Mouse (Mus musculus) embryonic stem cell, embryonic (primary cell): ENCODE measurements around the gene Birc2.

Experiments
- CTCF ChIA-PET, 4 experiments: fragments of 300-600 bp in 2 of 4; fragments of 350-600 bp in 2 of 4; sonication (Branson Sonifier 250); formaldehyde crosslinking; loops; one replicate each; lab custom pipeline; 2022; ENCODE audit warnings: inconsistent platforms in 2 of 4; lab: Charles Lee
- POLR2A ChIA-PET, 4 experiments: fragments of 300-600 bp in 2 of 4; fragments of 350-600 bp in 2 of 4; sonication (Branson Sonifier 250); formaldehyde crosslinking; loops; one replicate each; lab custom pipeline; 2022; ENCODE audit warnings: antibody characterized with exemption in 4 of 4, inconsistent platforms in 1 of 4; lab: Charles Lee

Birc2 gene

DNA sequence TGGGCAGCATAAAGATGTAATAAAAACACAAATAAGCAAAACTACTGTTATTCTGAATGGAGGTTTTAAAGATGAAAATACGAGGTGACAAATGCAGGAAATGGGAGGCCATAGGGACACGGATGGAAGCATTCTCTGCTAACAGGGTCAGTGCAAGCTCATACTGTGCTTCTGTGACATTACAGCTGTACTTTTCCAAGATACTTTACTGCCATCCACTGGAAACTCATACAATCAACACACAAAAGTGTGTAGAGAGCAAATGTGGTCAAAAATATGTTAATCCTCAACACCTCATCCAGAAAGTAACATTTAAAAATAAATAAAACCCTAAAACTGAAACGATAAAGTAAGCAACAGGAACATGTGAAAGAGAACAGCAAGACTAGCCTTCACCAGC lies 14.1 kb downstream of the Birc2 start:
- POLR2A ChIA-PET = interaction anchor here in 3 of 4 experiments (0.7 to 4.7 kb wide), 7 partner anchors 9 to 96 kb away, joined by 3 to 23 read pairs (median 5); partner anchors contain the start of genes Birc2 (in 2 of the 3) and Tmem123 (in 1 of the 3)
- CTCF ChIA-PET = interaction anchor here in 1 of 4 experiments (0.9 kb wide), 1 partner anchor 203 kb away, joined by 4 read pairs; no protein-coding TSS in a partner anchor

- ChIA-PET CTCF (no interaction called here), POLR2A (interaction anchor here in 2 of 4 experiments (0.7 to 2.3 kb wide), 4 partner anchors 9 to 32 kb away, joined by 3 to 11 read pairs (median 6); partner anchors contain the start of gene Birc2 (in 1 of the 2))
Measured at GRCm38 (mm10) chr9:7805101-7805506, 31.8 kb downstream of the Birc2 start.

DNA sequence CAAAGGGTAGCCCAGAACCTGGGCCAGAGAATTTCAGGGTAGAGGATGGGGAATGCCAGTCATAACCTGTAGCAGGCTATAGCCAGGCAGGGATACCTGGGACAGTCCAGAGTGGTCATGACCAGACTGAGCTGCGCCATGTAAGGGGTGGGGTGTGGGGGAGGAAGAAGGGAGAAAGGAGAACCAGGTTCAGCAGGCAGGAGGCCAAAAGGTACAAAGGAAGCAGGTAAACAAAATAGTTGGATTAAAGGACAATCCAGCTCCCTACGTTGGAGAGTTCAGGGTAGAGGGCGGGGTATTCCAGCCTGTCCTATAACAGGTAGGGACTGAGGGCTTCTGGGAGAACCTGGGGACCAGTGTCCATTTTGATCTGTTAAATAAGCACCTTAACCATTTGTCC lies 38.3 kb downstream of the Birc2 start:
- ChIA-PET POLR2A (interaction anchor here in 3 of 4 experiments (0.9 to 1.9 kb wide), 5 partner anchors 8 to 38 kb away, joined by 3 to 14 read pairs (median 4); partner anchors contain the start of genes Birc2 (in 1 of the 3) and Tmem123 (in 1 of the 3)), CTCF (no interaction called here)

- ChIA-PET POLR2A (interaction anchor here in 3 of 4 experiments (0.9 to 2.9 kb wide), 7 partner anchors 8 to 40 kb away, joined by 3 to 14 read pairs (median 4); partner anchors contain the start of gene Birc2 (in 2 of the 3)), CTCF (no interaction called here)
Measured at GRCm38 (mm10) chr9:7797542-7797941, 39.3 kb downstream of the Birc2 start.

GRCm38 (mm10) chr9:7796129-7796864 lies 40.6 kb downstream of the Birc2 start:
- ChIA-PET CTCF (interaction anchor here in 3 of 4 experiments (0.5 to 2.1 kb wide), 3 partner anchors 27 to 82 kb away, joined by 3 to 5 read pairs (median 5); no protein-coding TSS in a partner anchor), POLR2A (interaction anchor here (0.5 to 2.9 kb wide), 23 partner anchors 9 to 239 kb away, joined by 3 to 11 read pairs (median 4); partner anchors contain the start of genes Tmem123 (in 2 of the 4) and Birc2 (in 1 of the 4))

GRCm38 (mm10) chr9:7795581-7795980 lies 41.3 kb downstream of the Birc2 start:
- POLR2A ChIA-PET = interaction anchor here (0.5 to 2.9 kb wide), 25 partner anchors 9 to 240 kb away, joined by 3 to 11 read pairs (median 4); partner anchors contain the start of genes Birc2 (in 3 of the 4) and Tmem123 (in 2 of the 4)

DNA sequence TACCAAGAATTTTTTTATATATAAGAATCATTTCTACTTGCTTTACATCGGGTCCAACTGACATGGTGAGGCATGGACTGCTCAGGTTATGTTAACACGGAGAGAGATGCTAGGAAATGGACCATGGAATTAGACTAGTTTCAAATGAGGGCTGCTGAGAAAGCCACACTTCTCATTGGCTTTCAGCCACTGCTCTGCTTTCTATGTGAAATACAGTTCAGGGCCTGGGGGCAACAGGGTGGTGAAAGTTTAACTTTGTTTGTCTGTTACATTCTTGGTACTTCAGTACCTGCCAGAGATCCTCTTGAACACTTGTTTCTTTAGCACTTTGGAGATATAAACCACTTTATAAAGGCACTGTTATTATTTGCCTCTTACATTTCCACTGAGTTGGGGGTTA lies 43.3 kb downstream of the Birc2 start:
- ChIA-PET CTCF (no interaction called here), POLR2A (interaction anchor here in 2 of 4 experiments (1.4 to 1.9 kb wide), 3 partner anchors 9 to 44 kb away, joined by 4 to 8 read pairs (median 6); partner anchors contain the start of gene Birc2 (in 1 of the 2))

More at GRCm38 (mm10) chr9:7795581-7795980, 41.3 kb downstream of the Birc2 start:
- CTCF ChIA-PET = interaction anchor here in 2 of 4 experiments (0.7 to 2.1 kb wide), 2 partner anchors 60 to 83 kb away, joined by 3 to 5 read pairs; no protein-coding TSS in a partner anchor

DNA sequence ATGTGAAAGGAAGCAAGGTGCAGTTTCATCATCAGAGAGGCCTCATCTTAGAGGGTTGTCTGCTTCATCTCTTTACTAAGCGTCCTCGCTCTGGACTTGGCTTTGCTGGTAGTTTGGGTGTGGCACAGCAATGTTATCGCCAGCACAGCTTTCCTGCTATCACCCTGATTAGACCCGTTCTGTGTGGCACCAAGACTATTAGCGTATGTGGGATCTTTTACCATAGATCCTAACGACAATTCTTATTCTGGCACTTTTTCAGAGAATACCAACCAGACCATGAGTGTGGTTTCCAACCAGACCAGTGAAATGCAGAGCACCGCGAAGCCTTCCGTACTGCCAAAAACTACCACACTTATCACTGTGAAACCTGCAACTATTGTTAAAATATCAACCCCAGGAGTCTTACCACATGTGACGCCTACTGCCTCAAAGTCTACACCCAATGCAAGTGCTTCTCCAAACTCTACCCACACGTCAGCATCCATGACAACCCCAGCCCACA lies 46.2 kb downstream of the Birc2 start:
- POLR2A ChIA-PET = interaction anchor here in 1 of 4 experiments (0.8 to 1.2 kb wide), 2 partner anchors 27 to 46 kb away, joined by 3 to 4 read pairs; partner anchors contain the start of genes Birc2 and Tmem123
- CTCF ChIA-PET = no interaction called here

DNA sequence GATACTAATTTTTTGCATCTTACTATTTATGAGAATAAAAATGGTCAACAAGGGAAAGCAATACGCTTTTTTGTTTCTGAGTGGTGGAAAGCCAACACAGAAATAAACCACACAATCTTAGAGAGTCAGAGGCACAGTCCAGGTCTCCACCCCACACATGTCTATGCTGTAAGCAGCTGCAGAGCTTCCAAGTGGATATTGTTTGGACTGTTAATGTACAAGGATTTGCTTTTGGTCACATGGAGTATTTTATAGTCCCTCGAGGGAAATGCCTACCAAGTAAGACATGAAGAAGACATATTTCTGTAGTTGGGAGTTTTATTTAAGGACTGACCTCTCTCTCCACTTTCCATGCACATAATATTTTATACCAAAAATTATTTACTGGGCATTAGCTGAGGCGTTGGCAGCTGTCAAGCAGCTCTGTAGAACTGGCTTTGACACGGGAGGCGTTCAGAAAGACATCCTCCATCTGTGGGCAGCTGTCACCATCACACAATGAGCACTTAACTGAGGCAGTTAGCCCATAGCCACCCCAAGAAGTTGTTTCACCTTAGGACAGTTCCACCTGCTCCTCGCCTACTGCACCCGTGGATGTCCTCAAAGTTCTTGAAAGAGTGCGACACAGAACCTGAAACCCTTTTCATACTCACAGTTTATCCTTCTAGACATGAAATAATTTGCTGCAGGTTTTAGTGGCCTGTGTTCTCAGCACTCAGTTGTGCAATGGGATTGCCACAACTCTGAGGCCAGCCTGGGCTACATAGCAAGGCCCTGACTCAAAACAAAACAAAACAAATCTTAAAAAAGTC lies 46.9 kb downstream of the Birc2 start:
- POLR2A ChIA-PET = interaction anchor here in 2 of 4 experiments (1.0 to 1.6 kb wide), 4 partner anchors 11 to 47 kb away, joined by 3 to 5 read pairs (median 3); partner anchors contain the start of genes Birc2 (in 2 of the 2) and Tmem123 (in 1 of the 2)
- CTCF ChIA-PET = no interaction called here

- ChIA-PET POLR2A (interaction anchor here in 3 of 4 experiments (0.6 to 2.9 kb wide), 11 partner anchors 9 to 267 kb away, joined by 3 to 12 read pairs (median 3); partner anchors contain the start of gene Tmem123 (in 2 of the 3)), CTCF (no interaction called here)
Measured at GRCm38 (mm10) chr9:7788411-7788810, 48.5 kb downstream of the Birc2 start.

GRCm38 (mm10) chr9:7786086-7786485 lies 50.8 kb downstream of the Birc2 start:
- ChIA-PET CTCF (interaction anchor here in 1 of 4 experiments (0.7 kb wide), 1 partner anchor 71 kb away, joined by 3 read pairs; no protein-coding TSS in a partner anchor), POLR2A (interaction anchor here in 3 of 4 experiments (0.7 to 2.9 kb wide), 5 partner anchors 9 to 22 kb away, joined by 3 to 12 read pairs (median 6); partner anchors contain the start of gene Tmem123 (in 1 of the 3))

- ChIA-PET CTCF (no interaction called here), POLR2A (interaction anchor here in 3 of 4 experiments (1.0 to 1.4 kb wide), 3 partner anchors 10 to 52 kb away, joined by 3 to 4 read pairs (median 4); partner anchors contain the start of gene Birc2 (in 1 of the 3))
Measured at GRCm38 (mm10) chr9:7785396-7785795, 51.5 kb downstream of the Birc2 start.

- POLR2A ChIA-PET = interaction anchor here (1.0 to 1.5 kb wide), 5 partner anchors 8 to 53 kb away, joined by 3 to 8 read pairs (median 4); partner anchors contain the start of gene Birc2 (in 1 of the 4)
- CTCF ChIA-PET = no interaction called here
Measured at GRCm38 (mm10) chr9:7784615-7785012, 52.2 kb downstream of the Birc2 start.

DNA sequence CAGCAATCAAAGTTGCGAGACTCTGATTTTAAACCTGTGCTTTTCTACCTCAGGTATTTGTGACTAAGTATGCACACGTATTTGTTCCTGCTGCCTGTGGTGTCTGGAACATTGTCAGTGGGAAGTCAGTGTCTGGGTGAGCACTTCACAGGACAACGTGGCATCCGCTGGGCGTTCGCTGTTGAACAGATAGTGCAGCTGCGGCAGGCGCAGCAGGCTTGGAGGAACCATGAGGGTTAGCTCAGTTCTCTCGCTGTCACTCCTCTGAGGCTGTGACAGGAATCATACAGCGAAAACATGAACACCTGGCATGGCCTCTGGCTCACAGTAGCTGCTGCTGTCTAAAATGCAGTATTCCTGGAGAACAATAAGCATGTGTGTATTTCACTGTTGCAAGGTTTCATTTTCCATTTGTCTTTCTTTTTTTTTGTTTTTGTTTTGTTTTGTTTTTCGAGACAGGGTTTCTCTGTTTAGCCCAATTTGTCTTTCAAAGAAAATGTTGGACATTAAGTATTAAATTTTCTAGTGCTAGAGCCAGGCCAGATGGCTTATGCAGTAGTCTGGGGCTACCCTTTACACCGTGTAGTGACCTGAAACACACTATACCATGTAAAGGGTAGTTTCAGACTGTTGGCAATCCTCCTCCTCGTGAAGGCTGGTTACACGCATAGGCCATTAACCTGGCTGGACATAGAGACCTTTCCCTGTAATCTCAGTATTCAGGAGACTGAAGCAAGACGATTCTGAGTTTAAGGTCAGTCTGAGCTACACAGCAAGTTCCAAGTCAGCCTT lies 52.8 kb downstream of the Birc2 start:
- ChIA-PET POLR2A (interaction anchor here (0.7 to 1.5 kb wide), 9 partner anchors 9 to 208 kb away, joined by 3 to 8 read pairs (median 3); partner anchors contain the start of genes Birc2 (in 1 of the 4) and Tmem123 (in 1 of the 4)), CTCF (no interaction called here)

DNA sequence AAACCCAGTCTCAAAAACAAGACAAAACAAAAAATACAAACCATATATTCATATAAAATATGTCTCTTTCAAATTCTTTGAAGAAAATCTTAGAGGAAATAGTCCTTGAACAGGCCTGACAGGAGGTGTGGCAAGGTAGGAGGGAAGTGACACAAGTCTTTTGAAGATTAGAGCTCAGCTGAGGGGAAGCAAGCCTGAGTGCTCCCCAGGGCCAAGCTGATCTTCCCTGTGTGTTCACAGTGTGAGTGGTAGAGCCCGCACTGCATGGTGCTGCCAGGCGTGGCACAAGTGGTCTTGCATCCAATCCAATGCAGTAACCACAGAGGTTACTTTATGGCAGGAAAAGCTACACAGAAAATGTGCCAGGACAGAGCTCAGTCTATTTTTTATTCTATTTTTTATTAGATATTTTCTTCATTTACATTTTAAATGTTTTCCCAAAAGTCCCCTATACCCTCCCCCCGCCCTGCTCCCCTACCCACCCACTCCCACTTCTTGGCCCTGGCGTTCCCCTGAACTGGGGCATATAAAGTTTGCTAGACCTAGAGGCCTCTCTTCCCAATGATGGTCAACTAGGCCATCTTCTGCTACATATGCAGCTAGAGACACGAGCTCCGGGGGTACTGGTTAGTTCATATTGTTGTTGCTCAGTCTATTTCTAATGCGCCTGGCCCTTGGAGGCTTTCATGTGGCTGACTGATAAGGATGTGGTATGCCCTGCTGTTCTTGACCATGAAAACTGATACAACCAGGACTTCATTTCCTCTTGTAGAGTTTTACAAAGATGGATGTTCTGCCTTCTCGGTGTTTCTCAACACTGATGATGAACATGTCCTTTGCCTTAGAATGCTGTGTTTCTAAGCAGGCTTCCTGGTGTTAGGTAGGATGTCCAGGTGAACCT lies 56.4 kb downstream of the Birc2 start:
- CTCF ChIA-PET = interaction anchor here in 1 of 4 experiments (0.6 kb wide), 1 partner anchor 113 kb away, joined by 3 read pairs; no protein-coding TSS in a partner anchor
- POLR2A ChIA-PET = interaction anchor here in 2 of 4 experiments (0.6 to 3.2 kb wide), 5 partner anchors 9 to 1492 kb away, joined by 3 to 8 read pairs (median 5); partner anchors contain the start of genes Tmem123 (in 2 of the 2) and Birc2 (in 1 of the 2)
